Mouse (Mus musculus) CH12.LX (cell line): ENCODE measurements at regions not wholly inside any gene's neighbourhood (a gene's known extent, or its start where the extent isn't known, plus 50 kb on each side); places are given as distances from the start of the nearest gene placed in this dataset.

Experiments
- DNase-seq: peaks from one replicate; pipeline ENCODE4 v3.0.0-alpha.2; 2013; ENCODE audit errors: extremely low read depth
- H3K27ac ChIP-seq: 2 replicates; pipeline ENCODE4 v1.5.1; 2012; ENCODE audit warnings: low read depth, mild to moderate bottlenecking, control low read depth, moderate library complexity; ENCODE audit not compliant: insufficient read depth
- H3K27me3 ChIP-seq: replicated peaks from 2 replicates; pipeline ENCODE3; 2012; ENCODE audit warnings: inconsistent platforms
- H3K36me3 ChIP-seq, 2 experiments: replicated peaks in 1 of 2; 2 replicates each; pipeline versions ENCODE3 to v1.6.1; 2012; ENCODE audit warnings: inconsistent platforms in 1 of 2, low read length in 1 of 2, mild to moderate bottlenecking in 1 of 2, mixed read lengths in 1 of 2, moderate library complexity in 1 of 2; ENCODE audit not compliant: control insufficient read depth in 1 of 2, insufficient read depth in 1 of 2
- H3K4me1 ChIP-seq, 2 experiments: 2 replicates each; pipeline ENCODE4 v1.6.1; 2012; ENCODE audit warnings: inconsistent platforms in 1 of 2, moderate library complexity in 1 of 2; ENCODE audit not compliant: insufficient read depth in 2 of 2, control insufficient read depth in 1 of 2
- H3K4me2 ChIP-seq: 2 replicates; pipeline ENCODE4 v1.6.1; 2012; ENCODE audit warnings: low read depth, mild to moderate bottlenecking, control low read depth; ENCODE audit not compliant: poor library complexity, insufficient read depth, severe bottlenecking
- H3K4me3 ChIP-seq, 3 experiments: fragments of 150-350 bp in 1 of 3; sonication (generic) in 1 of 3; replicated peaks in 1 of 3; 2 replicates each; pipeline versions ENCODE3 to v1.5.1; 2011 to 2012; ENCODE audit warnings: low read depth in 2 of 3, low read length in 2 of 3, mild to moderate bottlenecking in 2 of 3, moderate library complexity in 2 of 3, control low read depth in 1 of 3, improper control_type of control experiment in 1 of 3, inconsistent platforms in 1 of 3, mixed read lengths in 1 of 3; ENCODE audit not compliant: poor library complexity in 1 of 3
- H3K79me2 ChIP-seq: replicated peaks from 2 replicates; pipeline ENCODE4 v1.6.1; 2012; ENCODE audit warnings: mild to moderate bottlenecking, moderate library complexity; ENCODE audit not compliant: control insufficient read depth, poor library complexity, insufficient read depth, severe bottlenecking; ENCODE audit errors: extremely low read depth
- H3K9ac ChIP-seq: 2 replicates; pipeline ENCODE4 v1.6.1; 2012; ENCODE audit warnings: low read depth, mild to moderate bottlenecking, control low read depth, moderate library complexity; ENCODE audit not compliant: insufficient read depth
- H3K9me3 ChIP-seq: replicated peaks from 2 replicates; pipeline ENCODE3; 2012; ENCODE audit warnings: low read length, inconsistent platforms, mixed read lengths
- CHD1 ChIP-seq: IDR thresholded peaks from 2 replicates; pipeline ENCODE4 v1.6.1; 2012; ENCODE audit warnings: low read depth, low read length, improper control_type of control experiment, inconsistent platforms
- CTCF ChIP-seq, 2 experiments: IDR thresholded peaks in 1 of 2; conservative IDR thresholded peaks in 1 of 2; 2 replicates each; pipeline ENCODE4 v1.5.1; 2011 to 2012; ENCODE audit warnings: low read depth in 2 of 2, low read length in 2 of 2, improper control_type of control experiment in 1 of 2, inconsistent platforms in 1 of 2, mild to moderate bottlenecking in 1 of 2, moderate library complexity in 1 of 2
- E2F4 ChIP-seq: IDR thresholded peaks from 2 replicates; pipeline ENCODE4 v1.6.1; 2011; ENCODE audit warnings: low read depth, low read length, improper control_type of control experiment; ENCODE audit not compliant: insufficient replicate concordance
- ELF1 ChIP-seq: IDR thresholded peaks from 2 replicates; pipeline ENCODE4 v1.6.1; 2014; ENCODE audit warnings: low read depth, mild to moderate bottlenecking, inconsistent platforms, low read length, improper control_type of control experiment
- EP300 ChIP-seq: IDR thresholded peaks from 2 replicates; pipeline ENCODE4 v1.6.1; 2011; ENCODE audit warnings: low read length, improper control_type of control experiment
- ETS1 ChIP-seq: conservative IDR thresholded peaks from 2 replicates; pipeline ENCODE4 v1.6.1; 2012; ENCODE audit warnings: low read depth, mild to moderate bottlenecking, inconsistent platforms, low read length, improper control_type of control experiment, moderate library complexity
- GABPA ChIP-seq: IDR thresholded peaks from 2 replicates; pipeline ENCODE4 v1.6.1; 2012; ENCODE audit warnings: low read depth, low read length, improper control_type of control experiment, inconsistent platforms; ENCODE audit not compliant: insufficient replicate concordance
- HCFC1 ChIP-seq: IDR thresholded peaks from 2 replicates; pipeline ENCODE4 v1.6.1; 2012; ENCODE audit warnings: low read depth, mild to moderate bottlenecking, inconsistent platforms, low read length, improper control_type of control experiment
- KAT2A ChIP-seq: IDR thresholded peaks from 2 replicates; pipeline ENCODE4 v1.6.1; 2012; ENCODE audit warnings: low read length, improper control_type of control experiment, inconsistent platforms; ENCODE audit not compliant: insufficient replicate concordance
- MAFK ChIP-seq: IDR thresholded peaks from 2 replicates; pipeline ENCODE4 v1.6.1; 2011; ENCODE audit warnings: low read length, improper control_type of control experiment; ENCODE audit not compliant: insufficient replicate concordance
- MAX ChIP-seq: IDR thresholded peaks from 2 replicates; pipeline ENCODE4 v1.6.1; 2011; ENCODE audit warnings: low read length, improper control_type of control experiment
- MYC ChIP-seq: IDR thresholded peaks from 2 replicates; pipeline ENCODE4 v1.6.1; 2011; ENCODE audit warnings: low read depth, mild to moderate bottlenecking, improper control_type of control experiment, low read length
- NELFE ChIP-seq: IDR thresholded peaks from 2 replicates; pipeline ENCODE4 v1.6.1; 2011; ENCODE audit warnings: low read depth, low read length, improper control_type of control experiment
- NRF1 ChIP-seq: IDR thresholded peaks from 2 replicates; pipeline ENCODE4 v1.6.1; 2014; ENCODE audit warnings: low read depth, mild to moderate bottlenecking, inconsistent platforms, low read length, improper control_type of control experiment, moderate library complexity
- RCOR1 ChIP-seq: conservative IDR thresholded peaks from 2 replicates; pipeline ENCODE4 v1.6.1; 2012; ENCODE audit warnings: low read depth, mild to moderate bottlenecking, inconsistent platforms, low read length, improper control_type of control experiment
- SIN3A ChIP-seq: IDR thresholded peaks from 2 replicates; pipeline ENCODE4 v1.6.1; 2012; ENCODE audit warnings: low read length, improper control_type of control experiment, inconsistent platforms
- SMC3 ChIP-seq: IDR thresholded peaks from 2 replicates; pipeline ENCODE4 v1.6.1; 2011; ENCODE audit warnings: low read depth, low read length, improper control_type of control experiment
- TBP ChIP-seq: conservative IDR thresholded peaks from 2 replicates; pipeline ENCODE4 v1.6.1; 2011; ENCODE audit warnings: low read depth, low read length, improper control_type of control experiment
- UBTF ChIP-seq: IDR thresholded peaks from 2 replicates; pipeline ENCODE4 v1.6.1; 2012; ENCODE audit warnings: low read depth, mild to moderate bottlenecking, inconsistent platforms, low read length, improper control_type of control experiment, moderate library complexity
- USF1 ChIP-seq: IDR thresholded peaks from 2 replicates; pipeline ENCODE4 v1.6.1; 2014; ENCODE audit warnings: low read depth, mild to moderate bottlenecking, inconsistent platforms, low read length, improper control_type of control experiment
- ZKSCAN1 ChIP-seq: IDR thresholded peaks from 2 replicates; pipeline ENCODE4 v1.6.1; 2012; ENCODE audit warnings: low read depth, inconsistent platforms, low read length, improper control_type of control experiment, borderline replicate concordance
- ZMIZ1 ChIP-seq: IDR thresholded peaks from 2 replicates; pipeline ENCODE4 v1.6.1; 2012; ENCODE audit warnings: low read depth, mild to moderate bottlenecking, inconsistent platforms, low read length, improper control_type of control experiment
- ZNF384 ChIP-seq: IDR thresholded peaks from 2 replicates; pipeline ENCODE4 v1.6.1; 2012; ENCODE audit warnings: low read depth, low read length, improper control_type of control experiment, inconsistent platforms
- dilution Hi-C: fragments of 300-500 bp; cut with MboI; formaldehyde crosslinking; loops from 2 replicates; pipeline ENCODE4 v1.14.3; 2020; ENCODE audit warnings: low sequenced_read_pairs; ENCODE audit not compliant: extremely low pct_unique_long_range_greater_than_20kb, extremely low pct_ligation_motif_present
- in situ Hi-C: fragments of 300-500 bp; cut with MboI; formaldehyde crosslinking; loops from 3 replicates; pipeline ENCODE4 v1.14.3; 2019; ENCODE audit warnings: low sequenced_read_pairs, low pct_ligation_motif_present, low pct_unique_long_range_greater_than_20kb, mixed read lengths

DNA sequence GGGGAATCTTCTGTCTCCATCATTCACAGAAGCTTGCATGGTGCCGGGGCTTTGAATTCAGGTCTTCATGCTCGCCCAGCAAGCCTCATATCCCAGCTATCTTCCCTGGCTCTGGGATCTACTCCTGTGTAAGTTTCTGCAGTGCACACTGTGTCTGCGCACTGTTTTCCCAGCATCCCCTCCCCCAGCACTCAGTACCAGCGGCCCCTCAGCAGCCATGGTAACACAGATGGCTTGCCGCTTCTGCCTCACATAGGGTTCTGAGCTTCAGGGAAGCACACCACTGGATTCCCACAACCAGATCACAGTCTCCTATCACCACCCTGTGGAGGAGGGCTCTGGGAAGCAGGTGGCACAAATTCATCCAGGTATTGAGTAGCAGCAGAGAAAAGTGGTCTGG lies 187.7 kb downstream of the Sh3bp4 start:
- dilution Hi-C loops (no loop called here), in situ Hi-C loops (no loop called here)
- no peak overlapping the region for H3K27ac ChIP-seq
- H3K36me3 ChIP-seq = no peaks in the 10 kb centered on the region
- no peaks in the 10 kb centered on the region for H3K79me2 ChIP-seq
- peaks cover 70% of the 10 kb centered on the region for H3K9me3 ChIP-seq
- TF ChIP-seq UBTF (no peak), E2F4 (no peak), KAT2A (no peak), EP300 (no peak), RCOR1 (no peak), HCFC1 (no peak), ELF1 (no peak)
- H3K27me3 ChIP-seq = no peaks in the 10 kb centered on the region
- no peak overlapping the region for H3K4me3 ChIP-seq
- no peak for DNase-seq
- H3K9ac ChIP-seq = no peak overlapping the region
- H3K4me2 ChIP-seq = no peak overlapping the region
- H3K4me1 ChIP-seq = no peaks in the 10 kb centered on the region

GRCm38 (mm10) chr1:89265771-89266170 lies 188.8 kb upstream of the Agap1 start:
- H3K4me3 ChIP-seq = no peak overlapping the region
- H3K9ac ChIP-seq = no peak overlapping the region
- no peaks in the 10 kb centered on the region for H3K4me1 ChIP-seq
- H3K9me3 ChIP-seq = peaks cover 85% of the 10 kb centered on the region
- H3K79me2 ChIP-seq = no peaks in the 10 kb centered on the region
- no peak for DNase-seq
- no peak overlapping the region for H3K4me2 ChIP-seq
- H3K27ac ChIP-seq = no peak overlapping the region
- dilution Hi-C loops (no loop called here), in situ Hi-C loops (no loop called here)
- TF ChIP-seq GABPA = no peak
- TF ChIP-seq ZMIZ1 = no peak
- no peak for TF ChIP-seq MYC
- TF ChIP-seq MAFK = no peak
- no peak for TF ChIP-seq ZKSCAN1
- TF ChIP-seq ETS1 = no peak
- no peak for TF ChIP-seq TBP
- TF ChIP-seq NELFE = no peak
- no peak for TF ChIP-seq SMC3
- TF ChIP-seq E2F4 = no peak
- no peak for TF ChIP-seq ZNF384
- no peak for TF ChIP-seq CTCF (conservative IDR thresholded peaks at IDR 0.05 in 1 of 2, IDR thresholded peaks at IDR 0.05 in 1 of 2; ENCODE audit: low read depth in 2 of 2, low read length in 2 of 2)
- no peak for TF ChIP-seq HCFC1
- no peak for TF ChIP-seq SIN3A
- no peak for TF ChIP-seq MAX
- TF ChIP-seq CHD1 = no peak
- no peak for TF ChIP-seq NRF1
- no peak for TF ChIP-seq USF1
- H3K36me3 ChIP-seq = no peaks in the 10 kb centered on the region
- no peaks in the 10 kb centered on the region for H3K27me3 ChIP-seq
